Mouse (Mus musculus): Measurements from ENCODE around the gene Kcnc4. TPM values are rescaled to one million over a fixed set of nuclear protein-coding genes. Genes with fewer than 3 reads are reported as not detected.

The Kcnc4 gene
- total RNA-seq, 2 experiments from 2014 or later = 0.36 to 0.50 TPM

- DNase-seq = no peak
- intact Hi-C loops (cut with DNase I) = no loop called here
These were observed 59.2 kb downstream of the Kcnc4 start for GRCm38 (mm10) chr3:107399991-107400640.

- DNase-seq = no peak
- intact Hi-C loops (cut with DNase I) = no loop called here
These were observed 68.2 kb downstream of the Kcnc4 start for GRCm38 (mm10) chr3:107391198-107391597.

Other genes with a start within 250 kb of the Kcnc4 start
- gene Cym, start 237.8 kb downstream of the Kcnc4 start, total RNA-seq (2021) = not detected
- not detected for gene A630076J17Rik, start 228.9 kb downstream of the Kcnc4 start, total RNA-seq (2021)
- gene Prok1, start 219.8 kb downstream of the Kcnc4 start, total RNA-seq (2021) = not detected
- gene Lamtor5, start 180.7 kb downstream of the Kcnc4 start, total RNA-seq (2021) = 10 to 100 TPM; 74.0 to 74.6 TPM
- under 1 TPM; 0.45 to 0.48 TPM for gene Slc16a4, start 168.3 kb downstream of the Kcnc4 start, total RNA-seq (2021)
- 10 to 100 TPM; 25.8 to 29.3 TPM for gene Rbm15, start 125.9 kb downstream of the Kcnc4 start, total RNA-seq (2021)
- gene Slc6a17, start 58.5 kb upstream of the Kcnc4 start, total RNA-seq (2021) = 1 to 10 TPM; 1.3 to 1.4 TPM
- not detected for gene Ubl4b, start 95.5 kb upstream of the Kcnc4 start, total RNA-seq (2021)
- under 1 TPM in 1 of 2 experiments, not detected in 1; 0.12 TPM for gene Alx3, start 135.5 kb upstream of the Kcnc4 start, total RNA-seq (2021)
- gene Gm10961, start 171.8 kb upstream of the Kcnc4 start, total RNA-seq (2021) = not detected
- 10 to 100 TPM; 26.4 to 31.4 TPM for gene Strip1, start 172.1 kb upstream of the Kcnc4 start, total RNA-seq (2021)
- 100 to 1,000 TPM in 1 of 2 experiments, 10 to 100 TPM in 1; 88.7 to 104 TPM for gene Ahcyl1, start 237.0 kb upstream of the Kcnc4 start, total RNA-seq (2021)

Measured in heart, postnatal 10 days (tissue).